Mouse (Mus musculus) thymus, postnatal 10 days (tissue): Measurements from ENCODE around the gene Wdr92.

ENCODE experiments used
- DNase-seq, 2 experiments: peaks; one replicate each; pipeline ENCODE4 v3.0.0; 2021; ENCODE audit warnings: low spot score in 2 of 2

Gene Wdr92

DNA sequence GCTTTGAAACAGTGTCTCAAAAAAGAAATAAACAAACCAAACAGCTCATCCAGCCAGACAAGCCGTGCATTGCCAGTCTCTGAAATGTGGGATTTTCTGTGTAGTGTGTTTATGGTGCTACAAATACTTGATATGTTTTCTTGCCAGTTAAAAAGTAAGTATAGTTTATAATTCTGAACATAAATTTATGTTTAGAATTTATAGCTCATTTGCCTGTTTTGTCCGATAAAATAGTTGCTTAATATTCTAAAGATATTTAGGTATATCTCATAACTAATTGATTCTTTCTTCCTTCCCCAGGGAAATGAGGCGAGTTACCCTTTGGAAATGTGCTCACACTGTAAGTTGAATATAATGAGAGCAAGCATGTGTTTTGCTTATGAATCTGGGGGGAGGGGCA, at the start of gene Wdr92:
Wdr92 (plus strand) TSS at position 301 of the 400 bp plus-strand sequence.
- no peak for DNase-seq

GRCm38 (mm10) chr11:17135638-17136037, 46.3 kb upstream of the Wdr92 start:
- DNase-seq, result no peak

DNA sequence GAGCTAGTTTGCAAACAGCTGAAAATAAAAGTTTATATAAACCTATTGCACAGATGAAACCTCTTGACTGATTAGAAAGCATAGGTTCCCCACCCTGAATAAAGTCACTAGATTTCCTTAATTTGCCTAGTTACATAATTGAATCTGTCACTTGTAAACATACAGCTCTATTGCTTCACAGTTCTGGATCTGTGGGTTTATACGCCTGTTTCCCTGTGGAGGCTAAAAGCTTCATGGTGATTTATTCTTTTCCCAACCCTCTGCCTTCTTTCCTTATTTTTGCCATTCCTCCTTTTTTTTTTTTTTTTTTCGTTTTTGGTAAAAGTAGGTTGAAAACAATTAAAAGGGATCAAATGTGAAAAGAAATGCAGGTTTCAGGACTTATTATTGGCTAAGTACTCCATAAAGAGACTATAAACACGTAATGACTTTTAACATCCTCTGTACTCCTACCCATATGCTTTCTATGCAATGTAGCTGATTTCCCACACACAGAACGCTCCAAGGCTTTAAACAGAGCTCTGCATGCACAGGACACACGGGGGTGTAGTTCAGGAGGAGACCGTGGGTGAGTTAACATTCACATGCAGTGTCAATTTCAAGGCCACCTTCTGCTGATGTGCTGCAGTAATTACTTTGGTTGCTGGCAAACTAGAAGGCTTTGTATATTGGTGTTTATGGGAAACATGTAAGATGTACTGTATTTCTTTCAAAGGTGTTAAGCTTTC, 43.4 kb upstream of the Wdr92 start:
- no peak for DNase-seq

GRCm38 (mm10) chr11:17158858-17159737, 22.8 kb upstream of the Wdr92 start, which contains the start of gene Ppp3r1:
TSS of gene Ppp3r1 (plus strand) at chr11:17159263.
- DNase-seq, result peak; percentile 95 to 97

GRCm38 (mm10) chr11:17159738-17160241, 22.1 kb upstream of the Wdr92 start:
- DNase-seq, result peak; percentile 46 to 53

DNA sequence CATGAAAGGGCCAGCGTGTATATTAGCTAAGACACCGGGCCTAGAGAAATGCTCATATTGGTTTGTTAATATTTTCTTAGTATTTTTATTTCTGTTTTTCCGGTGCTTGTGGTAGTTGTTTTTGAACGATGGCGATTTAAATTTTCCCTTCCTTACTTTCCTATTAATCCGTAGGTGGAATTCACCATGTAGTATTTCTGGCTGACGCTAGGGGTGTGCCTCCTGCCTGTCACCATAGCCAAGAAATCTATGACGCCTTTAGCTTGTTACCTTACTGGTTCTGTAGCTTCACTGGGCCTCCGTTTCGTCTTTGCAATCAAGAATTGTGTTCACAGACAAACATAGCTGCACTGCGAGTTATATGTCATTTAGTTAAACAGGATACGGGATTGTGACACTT, 21.7 kb upstream of the Wdr92 start:
- DNase-seq, result peak; percentile 23 to 42

DNA sequence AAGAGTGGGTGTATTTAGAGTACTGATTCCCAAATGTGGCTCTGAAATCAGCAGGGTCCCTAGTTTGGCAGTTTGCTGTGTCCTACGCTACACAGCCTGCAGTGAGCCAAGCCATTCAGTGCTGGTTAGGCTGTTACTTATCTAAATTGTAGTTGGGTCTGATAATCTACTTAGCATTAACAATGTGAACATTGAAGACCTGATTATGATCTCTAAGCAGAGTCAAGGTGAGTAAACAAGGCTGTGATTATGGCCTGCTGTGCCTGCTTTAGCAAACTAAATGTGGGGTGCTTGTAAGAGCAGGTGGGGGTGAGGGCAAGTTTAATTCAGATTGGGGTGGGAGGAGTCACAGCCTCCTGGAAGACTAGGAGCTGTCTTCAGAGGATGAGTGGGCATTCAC, 18.0 kb upstream of the Wdr92 start:
- DNase-seq, result no peak

DNA sequence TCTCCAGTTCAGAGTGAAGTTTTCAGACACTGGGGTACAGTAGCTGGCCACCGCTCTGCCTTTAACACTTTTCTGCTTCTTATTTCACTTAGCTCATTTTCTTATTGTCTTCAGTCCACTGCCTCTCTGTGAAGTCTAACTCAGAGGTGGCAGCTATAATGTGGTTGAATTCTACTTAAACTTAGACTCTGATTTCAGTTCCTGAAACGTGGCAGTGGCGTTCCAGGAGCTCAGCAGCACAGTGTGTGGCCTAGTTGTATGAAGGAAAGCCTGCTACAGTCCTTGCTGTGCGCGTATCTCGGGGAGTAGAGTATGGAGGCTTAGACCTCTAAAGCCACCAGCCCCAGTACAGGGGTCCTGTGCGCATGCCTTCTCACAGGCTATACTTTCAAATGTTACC, 15.3 kb upstream of the Wdr92 start:
- no peak for DNase-seq

GRCm38 (mm10) chr11:17169262-17169661, 12.6 kb upstream of the Wdr92 start:
- DNase-seq, result no peak

DNA sequence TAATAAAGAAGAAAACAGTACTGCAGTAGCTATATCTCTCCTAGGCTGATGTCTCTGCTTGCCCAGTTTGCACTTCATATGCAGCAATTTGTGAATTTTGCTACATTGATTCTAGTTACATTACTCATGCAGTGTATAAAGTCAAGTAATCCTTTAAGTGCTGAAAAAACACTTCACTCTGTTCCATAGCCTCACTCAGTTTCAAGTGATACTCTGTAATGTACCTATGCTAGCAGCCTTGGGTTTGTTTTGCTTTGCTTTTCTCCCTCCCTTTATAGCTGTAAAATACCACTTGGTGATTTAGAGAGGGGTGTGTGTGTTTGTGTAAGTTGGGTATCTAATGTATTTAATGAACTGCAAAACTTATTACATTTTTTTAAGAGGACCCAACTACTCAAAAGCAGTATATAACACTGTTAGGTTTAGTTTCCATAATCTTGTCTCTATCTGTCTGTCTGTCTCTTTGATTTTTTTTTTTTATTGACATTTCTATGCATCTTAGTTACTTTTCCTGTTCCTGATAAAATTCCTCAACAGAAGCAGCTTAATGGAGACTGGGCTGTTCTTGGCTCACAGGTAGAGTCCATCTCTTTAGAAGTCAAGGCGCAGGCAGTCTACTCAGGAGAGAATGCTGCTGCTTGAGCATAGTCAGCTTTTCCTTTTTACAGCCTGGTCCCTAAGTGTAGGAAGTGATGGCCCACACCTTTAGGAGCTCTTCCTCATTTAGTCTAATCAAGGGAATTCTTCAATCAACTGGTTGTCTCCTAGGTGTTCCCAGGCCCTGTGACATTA, 10.8 kb upstream of the Wdr92 start:
- DNase-seq, result no peak

GRCm38 (mm10) chr11:17172300-17172699, 9.6 kb upstream of the Wdr92 start:
- DNase-seq, result no peak

GRCm38 (mm10) chr11:17176638-17177037, 5.3 kb upstream of the Wdr92 start:
- no peak for DNase-seq

- no peak for DNase-seq
These were observed 1.2 kb upstream of the Wdr92 start for GRCm38 (mm10) chr11:17180753-17181152.

- DNase-seq, result no peak
These were observed 1.3 kb downstream of the Wdr92 start for GRCm38 (mm10) chr11:17183165-17183564.

DNA sequence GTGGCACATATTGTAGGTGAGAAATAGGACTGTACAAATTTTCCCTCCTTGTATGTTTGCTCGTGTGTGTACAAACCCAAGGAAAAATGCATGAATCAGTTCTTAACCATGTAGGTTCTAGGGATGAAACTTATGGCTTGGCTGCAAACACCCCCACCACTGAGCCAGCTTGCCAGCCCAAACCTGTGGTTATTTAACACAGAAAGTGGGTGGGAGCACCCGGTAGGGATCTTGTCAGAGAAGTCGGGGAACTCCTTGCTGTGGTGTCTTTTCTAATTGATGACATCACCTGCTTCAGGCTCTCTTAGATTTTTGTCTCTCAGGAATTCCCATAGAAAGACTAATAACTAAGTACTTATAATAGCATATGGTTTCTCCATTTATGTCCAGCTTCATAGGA, 5.7 kb downstream of the Wdr92 start:
- DNase-seq, result no peak

- DNase-seq, result no peak
These were observed 6.9 kb downstream of the Wdr92 start for GRCm38 (mm10) chr11:17188786-17189185.

- peak in 1 of 2 experiments; percentile 33 for DNase-seq
These were observed 10.4 kb downstream of the Wdr92 start for GRCm38 (mm10) chr11:17192151-17192844.

- DNase-seq, result no peak
These were observed 17.3 kb downstream of the Wdr92 start for GRCm38 (mm10) chr11:17199170-17199569.

DNA sequence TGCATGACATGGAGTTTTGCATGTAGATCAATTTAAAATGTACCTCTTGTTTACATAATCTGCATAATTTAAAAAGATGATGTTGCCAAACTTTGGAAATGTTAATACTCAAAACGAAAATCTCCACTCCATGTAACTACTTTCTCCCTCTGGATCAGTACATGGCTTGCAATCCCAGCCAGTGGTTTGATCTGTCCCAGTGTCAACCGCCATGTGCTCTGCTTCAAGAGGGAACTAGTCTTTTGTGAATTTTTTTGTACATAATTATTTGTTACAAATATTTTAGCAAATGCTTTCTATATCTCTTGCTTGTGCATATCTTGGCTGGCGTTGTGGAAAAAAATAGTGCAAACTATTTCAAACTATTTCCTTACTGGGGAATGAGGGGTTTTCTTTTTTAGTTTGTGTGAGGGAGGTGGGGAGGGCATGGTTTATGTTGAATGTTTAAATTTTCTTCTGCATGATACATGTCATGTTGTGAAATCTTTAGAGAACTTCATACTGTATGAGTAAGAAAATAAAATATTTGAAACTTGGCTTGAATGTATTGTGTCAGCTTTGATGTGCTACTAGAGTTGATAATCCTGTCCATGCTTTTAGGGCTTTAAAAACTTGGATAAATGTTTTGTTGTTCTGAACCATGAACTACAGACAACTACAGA, 18.1 kb downstream of the Wdr92 start:
- DNase-seq, result no peak

- DNase-seq, result no peak
These were observed 19.0 kb downstream of the Wdr92 start for GRCm38 (mm10) chr11:17200936-17201335.

DNA sequence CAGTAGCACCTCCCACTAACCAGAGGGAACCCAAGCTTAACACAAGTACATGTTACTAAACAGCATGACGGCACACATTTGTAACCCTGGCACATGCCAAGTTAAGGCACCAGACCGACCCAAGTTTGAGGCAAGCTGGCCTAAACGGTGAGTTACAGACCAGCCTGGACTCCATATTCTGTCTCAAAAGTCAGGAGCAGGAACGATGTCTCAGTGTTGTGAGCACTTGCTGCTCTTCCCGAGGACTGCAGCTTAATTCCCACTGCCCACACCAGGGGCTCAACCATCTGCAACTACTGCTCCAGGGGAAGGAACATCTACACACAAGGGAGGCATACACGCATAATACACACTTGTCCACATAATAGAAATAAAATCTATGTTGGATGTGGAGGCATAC, 20.6 kb downstream of the Wdr92 start:
- DNase-seq, result no peak
